Mouse (Mus musculus): ENCODE results near the gene Cox7a1. TPM values are rescaled to one million over a fixed set of nuclear protein-coding genes. Genes with fewer than 3 reads are reported as not detected.
A peak's percentile ranks its signal among the peaks of the same experiment; 100 is the strongest.
"Not testable (repeated sequence)": the region's sequence is repeated elsewhere in the genome, so short reads cannot be mapped to it uniquely, and the experiment has no call there.

Gene Cox7a1
- polyA plus RNA-seq, 1 experiment, result 5.6 TPM

GRCm38 (mm10) chr7:30192088-30192487 is 8.1 kb downstream of the Cox7a1 start:
- no peak for DNase-seq (ENCODE audit: extremely low spot score in 1 of 2, low spot score in 1 of 2)

- DNase-seq (ENCODE audit: extremely low spot score in 1 of 2, low spot score in 1 of 2), result no peak
Measured at GRCm38 (mm10) chr7:30193013-30193412, 9.1 kb downstream of the Cox7a1 start.

- peak; percentile 44 to 74 for DNase-seq (ENCODE audit: extremely low spot score in 1 of 2, low spot score in 1 of 2)
Measured at GRCm38 (mm10) chr7:30193581-30194100, 9.7 kb downstream of the Cox7a1 start.

- DNase-seq (ENCODE audit: extremely low spot score in 1 of 2, low spot score in 1 of 2), result no peak
Measured at GRCm38 (mm10) chr7:30194101-30194831, 10.3 kb downstream of the Cox7a1 start.

- DNase-seq (ENCODE audit: extremely low spot score in 1 of 2, low spot score in 1 of 2), result peak; percentile 87 to 97
Measured at GRCm38 (mm10) chr7:30194884-30195283, 10.9 kb downstream of the Cox7a1 start.

GRCm38 (mm10) chr7:30195461-30195860 is 11.5 kb downstream of the Cox7a1 start:
- no peak for DNase-seq (ENCODE audit: extremely low spot score in 1 of 2, low spot score in 1 of 2)

GRCm38 (mm10) chr7:30196171-30196570 is 12.2 kb downstream of the Cox7a1 start:
- no peak for DNase-seq (ENCODE audit: extremely low spot score in 1 of 2, low spot score in 1 of 2)

GRCm38 (mm10) chr7:30197592-30198129 is 13.7 kb downstream of the Cox7a1 start:
- no peak for DNase-seq (ENCODE audit: extremely low spot score in 1 of 2, low spot score in 1 of 2)

- DNase-seq (ENCODE audit: extremely low spot score in 1 of 2, low spot score in 1 of 2), result peak in 1 of 2 experiments; percentile 76
Measured at GRCm38 (mm10) chr7:30198481-30198971, 14.6 kb downstream of the Cox7a1 start, which contains the start of gene Capns1. Capns1 (minus strand) TSS chr7:30198811.

GRCm38 (mm10) chr7:30199498-30200139 is 15.7 kb downstream of the Cox7a1 start:
- DNase-seq (ENCODE audit: extremely low spot score in 1 of 2, low spot score in 1 of 2), result no peak

- no peak for DNase-seq (ENCODE audit: extremely low spot score in 1 of 2, low spot score in 1 of 2)
Measured at GRCm38 (mm10) chr7:30200200-30200599, 16.3 kb downstream of the Cox7a1 start.

- not testable (repeated sequence) for DNase-seq (ENCODE audit: extremely low spot score in 1 of 2, low spot score in 1 of 2)
Measured at GRCm38 (mm10) chr7:30200661-30201060, 16.7 kb downstream of the Cox7a1 start.

- DNase-seq (ENCODE audit: extremely low spot score in 1 of 2, low spot score in 1 of 2), result no peak
Measured at GRCm38 (mm10) chr7:30202895-30203690, 19.1 kb downstream of the Cox7a1 start.

GRCm38 (mm10) chr7:30204380-30204779 is 20.4 kb downstream of the Cox7a1 start:
- DNase-seq (ENCODE audit: extremely low spot score in 1 of 2, low spot score in 1 of 2), result no peak

- DNase-seq (ENCODE audit: extremely low spot score in 1 of 2, low spot score in 1 of 2), result peak in 1 of 2 experiments; percentile 74
Measured at GRCm38 (mm10) chr7:30205383-30205782, 21.4 kb downstream of the Cox7a1 start.

GRCm38 (mm10) chr7:30206364-30206763 is 22.4 kb downstream of the Cox7a1 start:
- not testable (repeated sequence) for DNase-seq (ENCODE audit: extremely low spot score in 1 of 2, low spot score in 1 of 2)

- no peak for DNase-seq (ENCODE audit: extremely low spot score in 1 of 2, low spot score in 1 of 2)
Measured at GRCm38 (mm10) chr7:30211025-30211424, 27.1 kb downstream of the Cox7a1 start.

GRCm38 (mm10) chr7:30213881-30214280 is 29.9 kb downstream of the Cox7a1 start:
- no peak for DNase-seq (ENCODE audit: extremely low spot score in 1 of 2, low spot score in 1 of 2)

GRCm38 (mm10) chr7:30215875-30216274 is 31.9 kb downstream of the Cox7a1 start:
- DNase-seq (ENCODE audit: extremely low spot score in 1 of 2, low spot score in 1 of 2), result no peak

GRCm38 (mm10) chr7:30216723-30217151 is 32.8 kb downstream of the Cox7a1 start:
- DNase-seq (ENCODE audit: extremely low spot score in 1 of 2, low spot score in 1 of 2), result peak; percentile 36 to 82

All from frontal cortex, adult 2 months (tissue).